Mouse (Mus musculus) liver, embryonic 12.5 days (tissue): ENCODE data around the gene Olfr1395. TPM values are rescaled to one million over a fixed set of nuclear protein-coding genes. Genes with fewer than 3 reads are reported as not detected.
"Not testable (repeated sequence)": the region's sequence is repeated elsewhere in the genome, so short reads cannot be mapped to it uniquely, and the experiment has no call there.

Experiments
- ATAC-seq: fragments of 200-750 bp; cut with Nextera tagmentation; 2 replicates; pipeline ENCODE4 v1.8.0; 2017; ENCODE audit warnings: moderate number of reproducible peaks, mild to moderate bottlenecking, moderate library complexity
- H3K27ac ChIP-seq: fragments of 300-500 bp; sonication (generic); 2 replicates; pipeline ENCODE4 v1.5.1; 2016; ENCODE audit warnings: mild to moderate bottlenecking
- H3K27me3 ChIP-seq: fragments of 300-500 bp; sonication (generic); replicated peaks from 2 replicates; pipeline ENCODE4 v1.6.1; 2016; ENCODE audit warnings: mild to moderate bottlenecking, moderate library complexity
- H3K36me3 ChIP-seq: fragments of 300-500 bp; sonication (generic); 2 replicates; pipeline ENCODE4 v1.6.1; 2016; ENCODE audit warnings: mild to moderate bottlenecking, moderate library complexity
- H3K4me1 ChIP-seq: fragments of 300-500 bp; sonication (generic); 2 replicates; pipeline ENCODE4 v1.6.1; 2016
- H3K4me2 ChIP-seq: fragments of 300-500 bp; sonication (generic); 2 replicates; pipeline ENCODE4 v1.6.1; 2016; ENCODE audit warnings: mild to moderate bottlenecking, moderate library complexity
- H3K4me3 ChIP-seq: fragments of 300-500 bp; sonication (generic); 2 replicates; pipeline ENCODE4 v1.5.1; 2016; ENCODE audit warnings: mild to moderate bottlenecking, moderate library complexity
- H3K9ac ChIP-seq: fragments of 300-500 bp; sonication (generic); 2 replicates; pipeline ENCODE4 v1.6.1; 2016; ENCODE audit warnings: mild to moderate bottlenecking, moderate library complexity
- H3K9me3 ChIP-seq: fragments of 300-500 bp; sonication (generic); replicated peaks from 2 replicates; pipeline ENCODE4 v1.6.1; 2016; ENCODE audit warnings: mild to moderate bottlenecking, moderate library complexity
- WGBS: fragments of 180-500 bp; shearing (Covaris S2); methylation state at CpG from one replicate; pipeline ENCODE4 v1.1.7; 2016; ENCODE audit not compliant: insufficient replicate concordance; 5-methylcytosine and 5-hydroxymethylcytosine counted together
- polyA plus RNA-seq: library from polyadenylated mRNA; unstranded; fragments of >200 nt; fragmentation: Nextera tagmentation; extraction: Ambion mirVana; gene quantifications from 2 replicates; pipeline ENCODE4 v1.2.1, GENCODE M21; 2016

Gene Olfr1395
- polyA plus RNA-seq, 1 experiment from 2014 or later, result not detected

GRCm38 (mm10) chr11:49183172-49183571 is 41.1 kb downstream of the Olfr1395 start:
- no peak for ATAC-seq
- Histone ChIP-seq H3K27me3 (no peaks in the 10 kb centered on the region; the same call in 1 of the 2 replicates), H3K4me3 (no peak overlapping the region), H3K4me1 (no peaks in the 10 kb centered on the region), H3K4me2 (no peak overlapping the region), H3K9ac (no peak overlapping the region), H3K36me3 (no peaks in the 10 kb centered on the region), H3K9me3 (no peaks in the 10 kb centered on the region), H3K27ac (no peak overlapping the region)
- WGBS, result 69% methylated on average over 1 of the region's 1 CpGs

GRCm38 (mm10) chr11:49186452-49186851 is 44.4 kb downstream of the Olfr1395 start:
- 67% methylated on average over 6 of the region's 6 CpGs for WGBS
- H3K9ac ChIP-seq, result no peak overlapping the region
- H3K27ac ChIP-seq, result no peak overlapping the region
- H3K36me3 ChIP-seq, result no peaks in the 10 kb centered on the region
- no peaks in the 10 kb centered on the region for H3K4me1 ChIP-seq
- H3K4me2 ChIP-seq, result no peak overlapping the region
- no peaks in the 10 kb centered on the region; the same call in 1 of the 2 replicates for H3K27me3 ChIP-seq
- no peaks in the 10 kb centered on the region for H3K9me3 ChIP-seq
- H3K4me3 ChIP-seq, result no peak overlapping the region
- ATAC-seq, result no peak

DNA sequence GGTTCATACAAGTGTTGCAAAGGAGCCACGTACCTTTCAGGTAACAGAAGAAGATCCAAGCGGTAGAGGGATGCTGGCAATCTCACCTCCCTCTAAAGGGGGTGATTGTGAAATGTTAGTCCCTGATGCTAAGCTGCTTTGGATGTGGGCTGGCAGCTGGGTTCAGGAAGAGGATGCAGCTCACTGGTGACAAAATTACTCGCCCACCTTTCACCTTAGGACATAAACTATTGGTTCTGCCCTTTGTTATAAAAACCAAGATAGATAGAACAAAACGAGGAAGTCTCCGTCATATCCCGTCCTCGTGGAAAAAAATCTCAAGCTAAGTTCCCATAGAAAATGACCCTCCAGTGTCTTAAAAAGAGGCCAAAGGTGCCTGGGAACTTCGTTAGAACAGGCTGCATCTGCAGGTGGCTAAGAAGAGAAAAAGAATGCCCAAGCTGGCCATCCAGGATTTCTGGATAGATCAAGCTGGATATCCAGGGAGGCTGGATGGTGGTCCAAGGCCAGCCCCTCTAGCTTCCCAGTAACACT is 44.9 kb downstream of the Olfr1395 start, which contains the start of gene Btnl9:
Gene Btnl9 (minus strand): TSS at position 205 of the 534 bp plus-strand sequence.
- Histone ChIP-seq H3K27ac (no peak within 1 kb of the TSS), H3K27me3 (no peaks in the 10 kb centered on the region; the same call in 1 of the 2 replicates), H3K9ac (no peak within 1 kb of the TSS), H3K4me1 (no peaks in the 10 kb centered on the region), H3K4me2 (no peak within 1 kb of the TSS), H3K36me3 (no peaks in the 10 kb centered on the region), H3K9me3 (no peaks in the 10 kb centered on the region), H3K4me3 (no peak within 1 kb of the TSS)
- ATAC-seq, result no peak
- WGBS, result 55% methylated on average over 8 of the region's 8 CpGs

GRCm38 (mm10) chr11:49187701-49188100 is 45.6 kb downstream of the Olfr1395 start:
- WGBS, result 66% methylated on average over 10 of the region's 10 CpGs
- Histone ChIP-seq H3K27me3 (no peaks in the 10 kb centered on the region; the same call in 1 of the 2 replicates), H3K4me2 (no peak overlapping the region), H3K9me3 (no peaks in the 10 kb centered on the region), H3K4me1 (no peaks in the 10 kb centered on the region), H3K4me3 (no peak overlapping the region), H3K27ac (no peak overlapping the region), H3K36me3 (no peaks in the 10 kb centered on the region), H3K9ac (no peak overlapping the region)
- ATAC-seq, result no peak

DNA sequence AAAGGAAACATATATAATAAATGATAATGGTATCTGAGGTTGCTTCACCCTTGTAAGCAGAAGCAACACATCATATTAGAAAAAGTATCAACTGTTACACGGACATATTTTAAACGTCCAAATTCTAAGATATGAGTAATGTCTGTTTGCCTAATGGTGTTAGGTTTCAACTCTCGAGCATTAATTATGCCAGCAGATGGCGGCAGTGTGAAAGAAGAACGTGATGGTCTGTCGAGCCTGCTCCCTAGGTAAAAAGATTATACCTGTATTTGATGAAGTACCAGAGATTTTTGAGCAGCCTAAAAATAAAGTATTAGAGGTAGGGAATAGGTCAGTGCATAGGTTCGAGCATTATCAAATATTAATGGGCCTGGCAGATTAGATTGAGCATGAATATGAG is 47.7 kb downstream of the Olfr1395 start:
- no peaks in the 10 kb centered on the region for H3K4me1 ChIP-seq
- no peak overlapping the region for H3K4me2 ChIP-seq
- H3K36me3 ChIP-seq, result no peaks in the 10 kb centered on the region
- H3K27ac ChIP-seq, result no peak overlapping the region
- H3K27me3 ChIP-seq, result no peaks in the 10 kb centered on the region; the same call in 1 of the 2 replicates
- no peaks in the 10 kb centered on the region for H3K9me3 ChIP-seq
- no peak for ATAC-seq
- H3K9ac ChIP-seq, result no peak overlapping the region
- no peak overlapping the region for H3K4me3 ChIP-seq
- 2% methylated on average over 7 of the region's 7 CpGs for WGBS

DNA sequence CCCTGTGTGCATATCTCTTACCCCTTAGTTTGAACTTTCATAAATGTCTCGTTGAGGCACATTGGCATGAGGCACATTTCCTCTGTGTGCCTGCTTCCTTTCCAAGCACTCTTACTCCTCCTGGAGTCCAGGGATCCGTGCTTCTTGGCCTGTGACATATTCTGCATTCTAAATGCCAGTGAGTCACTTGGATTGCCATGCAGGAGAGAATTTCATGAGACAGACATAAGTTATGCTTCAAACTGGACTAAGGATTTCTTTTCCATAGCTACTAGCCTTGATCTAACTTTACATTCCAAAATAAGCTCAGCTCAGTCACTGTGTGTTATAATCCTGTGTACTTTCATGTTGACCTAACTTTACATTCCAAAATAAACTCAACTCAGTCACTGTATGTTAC is 49.0 kb downstream of the Olfr1395 start:
- H3K9ac ChIP-seq, result no peak overlapping the region
- WGBS, result 28% methylated on average over 2 of the region's 2 CpGs
- ATAC-seq, result no peak

DNA sequence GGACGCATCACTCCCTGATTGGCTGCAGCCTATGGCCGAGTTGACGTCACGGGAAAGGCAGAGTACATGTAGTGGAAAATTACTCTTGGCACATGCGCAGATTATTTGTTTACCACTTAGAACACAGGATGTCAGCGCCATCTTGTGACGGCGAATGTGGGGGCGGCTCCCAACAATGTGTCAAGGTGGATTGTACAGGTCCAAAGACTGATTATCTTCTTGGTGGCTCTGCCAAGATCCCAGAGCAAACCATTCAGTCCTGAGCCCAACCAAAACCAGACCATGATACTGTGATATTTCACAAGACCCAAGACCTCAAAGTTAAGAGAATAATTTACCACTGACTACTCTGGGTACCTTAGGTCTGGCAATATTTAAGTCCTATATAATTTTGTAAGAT is 52.7 kb downstream of the Olfr1395 start:
- not testable (repeated sequence) for H3K9me3 ChIP-seq, H3K4me1 ChIP-seq, ATAC-seq, H3K4me2 ChIP-seq, H3K27me3 ChIP-seq, H3K9ac ChIP-seq, H3K4me3 ChIP-seq, H3K27ac ChIP-seq, H3K36me3 ChIP-seq
- WGBS, result 85% methylated on average over 9 of the region's 9 CpGs

More for the DNA sequence above, 49.0 kb downstream of the Olfr1395 start:
- Histone ChIP-seq H3K27me3 (no peaks in the 10 kb centered on the region; the same call in 1 of the 2 replicates), H3K9me3 (no peaks in the 10 kb centered on the region), H3K4me3 (no peak overlapping the region), H3K4me2 (no peak overlapping the region), H3K27ac (no peak overlapping the region), H3K36me3 (no peaks in the 10 kb centered on the region), H3K4me1 (no peaks in the 10 kb centered on the region)

DNA sequence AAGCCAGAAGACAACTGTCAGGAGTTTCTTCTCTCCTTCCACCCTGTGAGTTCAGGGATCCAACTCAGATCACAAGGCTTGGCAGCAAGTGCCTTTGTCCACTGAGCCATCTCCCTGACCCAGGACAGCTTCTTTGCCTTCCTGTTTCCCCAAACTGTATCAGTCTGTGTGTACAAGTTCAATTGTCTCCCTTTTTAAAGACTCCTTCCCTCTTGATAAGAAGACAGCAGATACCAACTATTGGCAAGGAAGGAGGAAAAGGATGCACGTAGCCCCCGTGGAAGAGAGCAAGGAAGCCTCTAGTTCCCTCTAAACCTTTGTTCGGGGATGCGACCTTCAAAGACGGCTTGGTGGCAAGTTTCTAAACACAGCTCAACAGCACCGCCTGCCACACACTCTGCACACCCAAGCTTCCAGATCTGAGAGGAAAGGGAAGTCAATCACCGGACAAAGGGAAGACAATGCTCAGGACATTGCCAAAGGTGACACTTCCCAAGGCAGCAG is 53.8 kb downstream of the Olfr1395 start:
- WGBS, result 39% methylated on average over 7 of the region's 7 CpGs
- no peak overlapping the region for H3K9ac ChIP-seq
- ATAC-seq, result no peak
- no peak overlapping the region for H3K27ac ChIP-seq
- H3K27me3 ChIP-seq, result no peaks in the 10 kb centered on the region
- no peak overlapping the region for H3K4me3 ChIP-seq
- H3K9me3 ChIP-seq, result no peaks in the 10 kb centered on the region
- no peaks in the 10 kb centered on the region for H3K36me3 ChIP-seq
- no peak overlapping the region for H3K4me2 ChIP-seq
- H3K4me1 ChIP-seq, result peaks cover 4% of the 10 kb centered on the region; the same call in 1 of the 2 replicates

Other genes starting within 250 kb of the Olfr1395 start
- gene Gm5431, start 240.1 kb upstream of the Olfr1395 start, polyA plus RNA-seq, result 0.19 and 0.33 TPM in 2 replicates
- gene Psme2b, start 196.1 kb upstream of the Olfr1395 start, polyA plus RNA-seq, result 1.2 and 2.2 TPM in 2 replicates
- 0.07 TPM in 1 of 2 replicates, not detected in the other for gene Olfr56, start 163.4 kb upstream of the Olfr1395 start, polyA plus RNA-seq
- gene 9930111J21Rik1, start 162.9 kb upstream of the Olfr1395 start, polyA plus RNA-seq, result 0.50 and 0.89 TPM in 2 replicates
- 0.02 TPM in 1 of 2 replicates, not detected in the other for gene Gm12185, start 150.0 kb upstream of the Olfr1395 start, polyA plus RNA-seq
- 0.07 and 0.11 TPM in 2 replicates for gene Tgtp1, start 148.1 kb upstream of the Olfr1395 start, polyA plus RNA-seq
- gene 9930111J21Rik2, start 91.0 kb upstream of the Olfr1395 start, polyA plus RNA-seq, result 0.71 and 0.88 TPM in 2 replicates
- 0.12 and 0.15 TPM in 2 replicates for gene Tgtp2, start 78.1 kb upstream of the Olfr1395 start, polyA plus RNA-seq
- 7.0 and 7.2 TPM in 2 replicates for gene Ifi47, start 65.7 kb upstream of the Olfr1395 start, polyA plus RNA-seq
- not detected in 2 replicates for gene Olfr1396, start 27.4 kb upstream of the Olfr1395 start, polyA plus RNA-seq
- not detected in 2 replicates for gene Olfr1394, start 12.1 kb downstream of the Olfr1395 start, polyA plus RNA-seq
- gene Btnl9, start 44.9 kb downstream of the Olfr1395 start, polyA plus RNA-seq, result 1.6 and 2.0 TPM in 2 replicates
- 16.2 and 16.6 TPM in 2 replicates for gene Zfp62, start 61.0 kb downstream of the Olfr1395 start, polyA plus RNA-seq
- 35.4 and 35.7 TPM in 2 replicates for gene Mgat1, start 101.9 kb downstream of the Olfr1395 start, polyA plus RNA-seq
- gene Olfr1393, start 136.0 kb downstream of the Olfr1395 start, polyA plus RNA-seq, result 0.05 and 0.10 TPM in 2 replicates
- not detected in 2 replicates for gene Olfr1392, start 143.0 kb downstream of the Olfr1395 start, polyA plus RNA-seq
- gene Olfr10, start 162.5 kb downstream of the Olfr1395 start, polyA plus RNA-seq, result not detected in 2 replicates
- not detected in 2 replicates for gene Olfr1391, start 180.5 kb downstream of the Olfr1395 start, polyA plus RNA-seq
- not detected in 2 replicates for gene Olfr1390, start 192.9 kb downstream of the Olfr1395 start, polyA plus RNA-seq